ENCODE assay signal across 9 mouse cellular contexts in genomic region chr15:102381575-102381974, GRCm38 (mm10). TPM values are rescaled to one million over a fixed set of nuclear protein-coding genes. Genes with fewer than 3 reads are reported as not detected.
DNase-seq lines count a peak whose midpoint lies in the region; ATAC-seq and TF ChIP-seq lines count a peak whose summit lies in the region.
"Had no signal": no experiment of that assay in that cellular context is flagged by ENCODE, and none has a peak within 500 bp of the region (broad histone marks: within the 10 kb centered on the region; RNA-seq: fewer than 3 reads in every experiment).

No protein-coding gene starts in this region.

- WGBS in hindbrain, embryonic 10.5 days: 3% methylated on average over 7 of the region's 7 CpGs
- under 1% methylated on average over 7 of the region's 7 CpGs for WGBS in lung, embryonic 15.5 days
- WGBS in thymus, adult 2 months: 5% methylated on average over 7 of the region's 7 CpGs

- H3K4me3 ChIP-seq in hindbrain, embryonic 10.5 days: no peak overlapping the region
- no peak overlapping the region for H3K4me3 ChIP-seq in lung, embryonic 15.5 days
- no peak overlapping the region for H3K4me3 ChIP-seq in thymus, adult 2 months (ENCODE audit: control insufficient read depth, insufficient read depth, low read length)

- peaks cover 6% of the 10 kb centered on the region; the same call in 1 of the 2 replicates for H3K27me3 ChIP-seq in hindbrain, embryonic 10.5 days (ENCODE audit: insufficient read depth, poor library complexity, severe bottlenecking)
- no peaks in the 10 kb centered on the region for H3K27me3 ChIP-seq in lung, embryonic 15.5 days
- no peaks in the 10 kb centered on the region for H3K27me3 ChIP-seq in thymus, adult 2 months (ENCODE audit: control insufficient read depth, insufficient read depth, low read length)

- H3K4me1 ChIP-seq in hindbrain, embryonic 10.5 days (replicated peaks): peaks cover 19% of the 10 kb centered on the region
- peaks cover 14% of the 10 kb centered on the region for H3K4me1 ChIP-seq in lung, embryonic 15.5 days
- peaks cover 9% of the 10 kb centered on the region for H3K4me1 ChIP-seq in thymus, adult 2 months (replicated peaks; ENCODE audit: control insufficient read depth, insufficient read depth, low read length)

- no peak for TF ChIP-seq POLR2A in thymus, adult 2 months (IDR thresholded peaks at IDR 0.05; ENCODE audit: control insufficient read depth, extremely low read depth, insufficient read depth, low read length, poor library complexity)

- H3K4me2 ChIP-seq in lung, embryonic 15.5 days: no peak overlapping the region

- H3K9ac ChIP-seq in lung, embryonic 15.5 days: no peak overlapping the region

- no peaks in the 10 kb centered on the region for H3K9me3 ChIP-seq in hindbrain, embryonic 10.5 days
- no peaks in the 10 kb centered on the region for H3K9me3 ChIP-seq in lung, embryonic 15.5 days

- peak; percentile 74; the same call in 1 of the 2 replicates for ATAC-seq in lung, embryonic 15.5 days (ENCODE audit: borderline replicate concordance, extremely low read depth, low FRiP score, low TSS enrichment)

- 0 out of 2 replicates have a peak overlapping the region, but pooled peaks have one; percentile 4 for H3K27ac ChIP-seq in hindbrain, embryonic 10.5 days
- H3K27ac ChIP-seq in lung, embryonic 15.5 days: no peak overlapping the region
- H3K27ac ChIP-seq in thymus, adult 2 months (ENCODE audit: control insufficient read depth, insufficient read depth, low read length): no peak overlapping the region

- DNase-seq in Muller cell, postnatal 12 days (ENCODE audit: inconsistent ontology term): peak; percentile 51
- peak; percentile 76 for DNase-seq in cerebellum, adult 9-11 months
- DNase-seq in frontal cortex, postnatal 10 days (ENCODE audit: low spot score in 2 of 2): peak; percentile 41 to 80
- DNase-seq in hindbrain, embryonic 10.5 days (ENCODE audit: low spot score): peak; percentile 83
- peak; percentile 41 for DNase-seq in layer of hippocampus, adult 9-10 months (ENCODE audit: low spot score)
- DNase-seq in ovary, postnatal 10 days (ENCODE audit: low spot score): peak; percentile 81
- peak; percentile 71 for DNase-seq in thymus, adult 2 months

- no peaks in the 10 kb centered on the region for H3K36me3 ChIP-seq in hindbrain, embryonic 10.5 days
- H3K36me3 ChIP-seq in lung, embryonic 15.5 days: no peaks in the 10 kb centered on the region
- H3K36me3 ChIP-seq in thymus, adult 2 months (ENCODE audit: control insufficient read depth, insufficient read depth, low read length): no peaks in the 10 kb centered on the region

- peak; percentile 81 for TF ChIP-seq CTCF in thymus, adult 2 months (IDR thresholded peaks at IDR 0.05; ENCODE audit: borderline replicate concordance, control insufficient read depth, extremely low read depth, insufficient read depth, low read length, poor library complexity)

RNA-seq across cellular contexts. Expression of gene Sp7, which starts 14.6 kb away (rescaled TPM):
- 1.0 and 1.2 TPM in 2 replicates for polyA plus RNA-seq in hindbrain, embryonic 10.5 days (2016; fragmentation: Nextera tagmentation; extraction: Ambion mirVana)
- polyA plus RNA-seq in lung, embryonic 15.5 days (2015; fragmentation: Nextera tagmentation; extraction: Ambion mirVana): 0.48 and 0.55 TPM in 2 replicates
- polyA plus RNA-seq in thymus, adult 2 months (2012; rRNA removed): 0.13 and 0.23 TPM in 2 replicates
- polyA plus RNA-seq: large intestine, adult 2 months had no signal

RNA-seq across cellular contexts. Expression of gene Sp1, which starts 24.4 kb away (rescaled TPM):
- 6.1 and 9.3 TPM in 2 replicates for polyA plus RNA-seq in hindbrain, embryonic 10.5 days (2016; fragmentation: Nextera tagmentation; extraction: Ambion mirVana)
- 10.6 TPM in 2 replicates for polyA plus RNA-seq in lung, embryonic 15.5 days (2015; fragmentation: Nextera tagmentation; extraction: Ambion mirVana)
- 45.0 and 52.1 TPM in 2 replicates for polyA plus RNA-seq in thymus, adult 2 months (2012; rRNA removed)

RNA-seq across cellular contexts. Expression of gene Aaas, which starts 31.0 kb away (rescaled TPM):
- polyA plus RNA-seq in hindbrain, embryonic 10.5 days (2016; fragmentation: Nextera tagmentation; extraction: Ambion mirVana): 102 and 122 TPM in 2 replicates
- 91.1 and 92.0 TPM in 2 replicates for polyA plus RNA-seq in lung, embryonic 15.5 days (2015; fragmentation: Nextera tagmentation; extraction: Ambion mirVana)
- 106 and 107 TPM in 2 replicates for polyA plus RNA-seq in thymus, adult 2 months (2012; rRNA removed)

RNA-seq across cellular contexts. Expression of gene Myg1, which starts 50.1 kb away (rescaled TPM):
- polyA plus RNA-seq in hindbrain, embryonic 10.5 days (2016; fragmentation: Nextera tagmentation; extraction: Ambion mirVana): 119 and 120 TPM in 2 replicates
- polyA plus RNA-seq in lung, embryonic 15.5 days (2015; fragmentation: Nextera tagmentation; extraction: Ambion mirVana): 100 and 106 TPM in 2 replicates
- polyA plus RNA-seq in thymus, adult 2 months (2012; rRNA removed): 104 and 105 TPM in 2 replicates

RNA-seq across cellular contexts. Expression of gene Pfdn5, which starts 55.7 kb away (rescaled TPM):
- 331 and 368 TPM in 2 replicates for polyA plus RNA-seq in hindbrain, embryonic 10.5 days (2016; fragmentation: Nextera tagmentation; extraction: Ambion mirVana)
- polyA plus RNA-seq in lung, embryonic 15.5 days (2015; fragmentation: Nextera tagmentation; extraction: Ambion mirVana): 368 and 401 TPM in 2 replicates
- 76.0 and 93.2 TPM in 2 replicates for polyA plus RNA-seq in thymus, adult 2 months (2012; rRNA removed)
